Mouse (Mus musculus) small intestine, adult 2 months (tissue): ENCODE measurements around the gene Fndc3b. TPM values are rescaled to one million over a fixed set of nuclear protein-coding genes. Genes with fewer than 3 reads are reported as not detected.

Experiments used
- H3K27ac ChIP-seq: fragments of 200-500 bp; 2 replicates; pipeline ENCODE4 v1.5.1; 2012; ENCODE audit warnings: low read depth, low read length, control low read depth, inconsistent platforms; ENCODE audit not compliant: insufficient read depth
- H3K27me3 ChIP-seq: fragments of 200-500 bp; 2 replicates; pipeline ENCODE4 v1.6.1; 2012; ENCODE audit warnings: mild to moderate bottlenecking, moderate library complexity, low read length, inconsistent platforms; ENCODE audit not compliant: control insufficient read depth, insufficient read depth
- H3K36me3 ChIP-seq: fragments of 200-500 bp; 2 replicates; pipeline ENCODE4 v1.6.1; 2012; ENCODE audit warnings: mild to moderate bottlenecking, low read length, control low read depth, inconsistent platforms; ENCODE audit not compliant: control insufficient read depth, insufficient read depth
- H3K4me1 ChIP-seq: fragments of 200-500 bp; 2 replicates; pipeline ENCODE4 v1.6.1; 2012; ENCODE audit warnings: low read length, inconsistent platforms, mixed read lengths; ENCODE audit not compliant: control insufficient read depth, insufficient read depth, insufficient read length
- H3K4me3 ChIP-seq: fragments of 200-500 bp; 2 replicates; pipeline ENCODE4 v1.5.1; 2012; ENCODE audit warnings: low read depth, mild to moderate bottlenecking, control low read depth, inconsistent platforms, low read length, moderate library complexity
- CTCF ChIP-seq: fragments of 200-500 bp; IDR thresholded peaks from 2 replicates; pipeline ENCODE4 v1.5.1; 2012; ENCODE audit warnings: low read depth, mild to moderate bottlenecking, control low read depth, inconsistent platforms, low read length, moderate library complexity, mixed read lengths; ENCODE audit not compliant: insufficient replicate concordance, insufficient read length; ENCODE audit errors: extremely low read depth
- POLR2A ChIP-seq: fragments of 200-500 bp; IDR thresholded peaks from 2 replicates; pipeline ENCODE4 v1.6.1; 2012; ENCODE audit warnings: low read depth, mild to moderate bottlenecking, control low read depth, inconsistent platforms, low read length, moderate library complexity
- WGBS: fragments of 180-500 bp; shearing (Covaris S2); methylation state at CpG from one replicate; pipeline ENCODE4 v1.1.7; 2018; 5-methylcytosine and 5-hydroxymethylcytosine counted together
- polyA plus RNA-seq: library from polyadenylated mRNA; depleted of rRNA; stranded (reverse); fragments of >200 nt; gene quantifications from 2 replicates; pipeline ENCODE4 v1.2.3, GENCODE M21; 2012

The Fndc3b gene
- polyA plus RNA-seq, 1 experiment: 6.2 TPM

DNA sequence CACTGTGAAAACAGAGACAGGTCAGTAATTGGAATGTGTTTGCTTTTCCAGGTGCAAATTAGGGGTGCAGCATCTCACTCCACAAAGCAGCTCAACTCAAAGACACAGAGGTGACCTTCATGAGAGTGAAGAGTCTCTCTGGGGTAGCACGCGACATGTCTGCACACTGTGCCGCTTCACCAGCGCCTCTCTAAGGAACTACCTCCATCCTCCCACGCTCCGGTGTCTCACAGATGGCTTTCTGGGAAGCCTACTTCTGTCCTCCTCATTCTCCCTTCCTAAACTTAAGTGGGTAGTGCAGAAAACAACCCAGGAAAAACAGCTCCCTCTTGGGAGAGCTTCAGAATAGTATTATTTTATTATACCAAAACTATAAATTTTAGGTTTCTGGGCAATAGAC lies 12.4 kb downstream of the Fndc3b start:
- no peaks in the 10 kb centered on the region for H3K36me3 ChIP-seq
- 94% methylated on average over 6 of the region's 6 CpGs for WGBS
- H3K27ac ChIP-seq: no peak overlapping the region
- no peaks in the 10 kb centered on the region for H3K27me3 ChIP-seq
- H3K4me1 ChIP-seq: no peaks in the 10 kb centered on the region; the same call in 1 of the 2 replicates
- no peak for TF ChIP-seq POLR2A
- TF ChIP-seq CTCF: no peak
- H3K4me3 ChIP-seq: no peak overlapping the region

DNA sequence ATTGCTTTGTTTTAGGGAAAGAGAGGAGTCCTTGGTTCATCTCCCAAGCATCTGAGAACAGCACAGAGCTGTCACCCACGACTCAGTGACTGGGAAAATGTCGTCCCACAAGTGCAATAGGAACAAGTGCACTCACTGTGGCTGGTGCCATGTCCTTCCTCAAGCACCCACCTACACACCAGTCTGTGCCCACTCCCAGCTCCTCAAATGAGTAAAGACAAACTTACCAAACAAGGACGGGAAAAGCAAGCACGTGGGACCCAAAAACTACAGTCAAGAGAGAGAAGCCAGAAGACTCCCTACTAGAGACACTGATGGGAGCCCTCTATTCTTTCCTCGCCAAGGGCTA lies 14.7 kb downstream of the Fndc3b start:
- H3K27me3 ChIP-seq: no peaks in the 10 kb centered on the region
- H3K27ac ChIP-seq: no peak overlapping the region
- H3K4me3 ChIP-seq: no peak overlapping the region
- peaks cover 4% of the 10 kb centered on the region for H3K4me1 ChIP-seq
- 71% methylated on average over 5 of the region's 5 CpGs for WGBS
- TF ChIP-seq CTCF: no peak
- no peak for TF ChIP-seq POLR2A
- no peaks in the 10 kb centered on the region for H3K36me3 ChIP-seq

DNA sequence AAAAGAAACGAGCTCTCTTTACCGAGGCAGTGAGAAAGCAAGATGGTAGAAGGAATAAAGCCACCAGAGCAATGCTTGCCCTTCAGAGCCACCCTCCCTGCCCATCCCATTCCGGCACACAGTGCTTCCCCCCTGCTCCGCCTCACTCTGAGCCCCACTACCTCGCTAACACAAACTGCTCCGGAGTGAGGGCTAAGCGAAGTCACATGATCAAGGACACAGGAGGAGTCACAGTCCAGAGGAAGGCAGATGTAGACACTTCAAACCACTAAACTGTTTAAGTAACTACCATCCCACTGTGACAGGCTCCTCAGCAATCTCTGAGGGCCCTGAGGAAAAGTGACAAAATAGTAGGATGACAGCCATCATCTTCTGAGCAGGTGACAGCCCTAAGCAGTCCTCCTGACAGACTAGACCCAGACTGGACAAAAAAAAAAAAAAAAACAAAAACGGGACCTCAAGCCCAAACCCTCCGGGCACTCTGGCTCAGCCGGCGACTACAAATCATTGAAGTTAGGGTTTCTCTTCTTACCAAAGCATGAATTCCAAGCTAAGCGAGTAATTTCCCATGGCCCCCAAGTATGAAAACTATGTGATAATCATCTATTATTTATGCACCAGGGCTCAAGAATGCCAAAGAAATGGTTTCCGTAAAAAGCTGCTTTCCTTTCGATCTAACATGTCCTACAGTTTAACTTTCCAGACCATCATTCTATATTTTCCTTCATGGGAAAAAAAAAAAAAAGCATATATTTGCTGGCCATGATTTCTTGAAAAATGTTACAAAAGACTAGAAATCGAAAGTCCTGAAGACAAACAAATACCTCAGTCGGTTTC lies 15.3 kb downstream of the Fndc3b start:
- Histone ChIP-seq H3K27me3 (no peaks in the 10 kb centered on the region), H3K4me1 (peaks cover 5% of the 10 kb centered on the region), H3K27ac (no peak overlapping the region), H3K4me3 (no peak overlapping the region), H3K36me3 (no peaks in the 10 kb centered on the region)
- WGBS: 74% methylated on average over 16 of the region's 16 CpGs
- no peak for TF ChIP-seq POLR2A
- no peak for TF ChIP-seq CTCF

DNA sequence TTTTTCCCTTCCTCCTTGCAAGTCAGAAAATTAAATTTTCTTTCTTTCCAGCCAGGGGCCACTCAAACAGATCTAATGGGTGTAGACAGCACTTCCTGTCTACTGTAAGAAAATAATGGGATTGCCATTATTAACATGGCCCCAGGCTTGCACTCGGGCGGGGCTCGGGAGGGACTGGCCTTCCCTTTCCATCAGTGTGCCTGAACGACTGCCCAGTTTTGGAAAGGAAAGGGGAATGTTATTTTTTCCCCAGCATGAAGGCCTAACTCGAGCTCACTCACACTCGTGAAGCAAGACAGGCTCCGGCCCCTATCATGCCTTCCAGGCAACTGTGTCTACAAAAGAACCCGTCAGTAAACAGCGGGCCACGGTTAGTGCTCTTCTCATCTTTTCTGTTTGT lies 16.5 kb downstream of the Fndc3b start:
- TF ChIP-seq POLR2A: no peak
- no peak for TF ChIP-seq CTCF
- no peaks in the 10 kb centered on the region for H3K36me3 ChIP-seq
- 61% methylated on average over 10 of the region's 10 CpGs for WGBS
- H3K27ac ChIP-seq: no peak overlapping the region
- no peak overlapping the region for H3K4me3 ChIP-seq
- no peaks in the 10 kb centered on the region for H3K27me3 ChIP-seq
- peaks cover 16% of the 10 kb centered on the region for H3K4me1 ChIP-seq

DNA sequence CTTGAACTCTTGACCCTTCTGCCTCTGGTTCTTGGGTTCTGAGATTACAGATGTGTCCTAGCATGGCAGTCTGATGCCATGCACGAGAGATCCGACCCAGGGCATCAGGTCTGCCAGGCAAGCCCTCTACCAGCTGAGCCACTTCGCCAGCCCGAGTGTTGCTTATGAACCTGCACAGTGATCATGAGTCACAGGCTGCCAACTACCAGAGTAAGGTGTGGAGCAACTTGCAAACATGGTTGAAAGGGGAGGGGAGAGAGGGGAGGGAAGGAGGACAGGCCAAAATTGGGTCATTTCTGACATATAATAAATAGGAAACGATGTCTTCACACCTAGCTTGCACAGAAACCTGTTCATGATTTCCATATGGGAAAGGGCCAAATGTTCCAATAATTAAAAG lies 17.0 kb downstream of the Fndc3b start:
- Histone ChIP-seq H3K27ac (no peak overlapping the region), H3K4me3 (no peak overlapping the region), H3K27me3 (no peaks in the 10 kb centered on the region), H3K36me3 (no peaks in the 10 kb centered on the region), H3K4me1 (peaks cover 20% of the 10 kb centered on the region)
- 88% methylated on average over 5 of the region's 5 CpGs for WGBS
- TF ChIP-seq CTCF (no peak), POLR2A (no peak)

DNA sequence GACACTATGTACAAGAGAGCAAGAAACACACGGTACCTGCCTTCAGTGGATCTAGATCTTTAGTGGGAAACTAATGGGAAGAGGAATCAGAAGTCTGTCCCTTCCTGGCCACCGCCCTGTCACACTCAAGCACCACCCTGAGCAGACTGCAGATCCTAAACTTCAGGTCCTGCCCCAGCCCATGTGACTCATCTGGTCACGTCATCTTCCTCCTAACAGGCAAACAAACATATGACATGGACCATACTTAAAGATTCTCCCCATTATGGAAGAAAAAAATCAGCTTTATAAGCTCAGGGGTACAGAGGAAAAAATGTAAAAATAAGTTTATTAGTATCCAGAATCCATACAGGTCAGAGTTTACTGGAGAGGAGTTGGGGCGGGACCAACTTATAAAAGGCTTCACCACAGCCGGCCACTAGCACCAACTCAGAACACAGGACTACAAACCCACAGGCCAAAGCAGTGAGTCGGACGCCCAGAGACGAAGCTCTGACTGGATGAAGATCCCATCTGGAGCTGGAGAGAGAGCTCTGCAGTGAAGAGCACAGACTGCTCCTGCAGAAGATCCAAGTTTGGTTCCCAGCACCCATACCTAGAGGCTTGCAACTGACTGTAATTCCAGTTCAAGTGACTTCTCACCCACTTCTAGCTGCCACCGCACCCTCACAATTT lies 19.5 kb downstream of the Fndc3b start:
- WGBS: 61% methylated on average over 9 of the region's 9 CpGs
- no peaks in the 10 kb centered on the region for H3K27me3 ChIP-seq
- H3K27ac ChIP-seq: no peak overlapping the region
- TF ChIP-seq CTCF (no peak), POLR2A (no peak)
- peaks cover 30% of the 10 kb centered on the region for H3K4me1 ChIP-seq
- H3K4me3 ChIP-seq: no peak overlapping the region
- H3K36me3 ChIP-seq: no peaks in the 10 kb centered on the region

DNA sequence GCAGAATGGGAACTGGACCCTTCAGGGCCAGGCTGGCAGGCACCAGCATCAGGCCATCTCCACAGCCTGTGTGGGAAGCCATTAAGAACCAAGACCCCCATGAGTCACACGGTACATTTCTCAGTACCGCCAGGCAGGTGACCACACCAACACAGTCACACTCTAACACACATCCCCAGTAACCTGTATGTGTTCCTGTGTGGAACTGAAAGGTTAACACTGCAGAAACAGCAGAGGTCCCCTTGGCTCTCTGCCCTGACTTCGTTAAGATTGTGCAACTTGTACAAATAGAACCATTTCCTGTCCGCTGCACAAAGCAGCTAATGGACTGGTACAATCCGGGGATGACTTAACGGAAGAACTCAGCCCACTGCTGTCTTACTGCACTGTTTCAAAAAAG lies 21.1 kb downstream of the Fndc3b start:
- 6% methylated on average over 6 of the region's 6 CpGs for WGBS
- TF ChIP-seq CTCF (no peak), POLR2A (no peak)
- Histone ChIP-seq H3K27ac (peak overlapping the region; percentile 44), H3K4me3 (no peak overlapping the region), H3K36me3 (no peaks in the 10 kb centered on the region), H3K27me3 (no peaks in the 10 kb centered on the region), H3K4me1 (peaks cover 38% of the 10 kb centered on the region)
